8 mouse cellular contexts compared by ENCODE assay signal in genomic region chr16:94155041-94155653, GRCm38 (mm10).
DNase-seq lines count a peak whose midpoint lies in the region; ATAC-seq and TF ChIP-seq lines count a peak whose summit lies in the region.

No protein-coding gene starts in this region.

- H3K9me3 ChIP-seq in stomach, embryonic 16.5 days (replicated peaks; ENCODE audit: control insufficient read depth, low read length) = no peaks in the 10 kb centered on the region
- H3K9me3 ChIP-seq in stomach, postnatal 0 days (ENCODE audit: control insufficient read depth, low read length) = no peaks in the 10 kb centered on the region
- no peaks in the 10 kb centered on the region for H3K9me3 ChIP-seq in hindbrain, postnatal 0 days (ENCODE audit: low read length)
- H3K9me3 ChIP-seq in neural tube, embryonic 14.5 days (ENCODE audit: control insufficient read depth, low read length) = no peaks in the 10 kb centered on the region
- no peaks in the 10 kb centered on the region for H3K9me3 ChIP-seq in kidney, embryonic 15.5 days (replicated peaks)

- no peak for TF ChIP-seq CTCF in stomach, postnatal 0 days (IDR thresholded peaks at IDR 0.05; ENCODE audit: low read depth)
- TF ChIP-seq CTCF in hindbrain, postnatal 0 days (IDR thresholded peaks at IDR 0.05; ENCODE audit: low read depth) = no peak

- DNase-seq in frontal cortex, postnatal 14 days (ENCODE audit: low spot score in 2 of 2) = no peak
- DNase-seq in stomach, postnatal 0 days (ENCODE audit: low spot score) = no peak
- DNase-seq in hindbrain, postnatal 0 days (ENCODE audit: low spot score) = peak; percentile 68
- DNase-seq in adrenal gland, adult 2 months = no peak

- H3K4me2 ChIP-seq in stomach, embryonic 16.5 days (ENCODE audit: low read depth, low read length) = no peak overlapping the region
- no peak overlapping the region for H3K4me2 ChIP-seq in stomach, postnatal 0 days (replicated peaks; ENCODE audit: low read depth)
- H3K4me2 ChIP-seq in hindbrain, postnatal 0 days (ENCODE audit: low read depth, low read length) = 0 out of 2 replicates have a peak overlapping the region, but pooled peaks have one; percentile 13
- H3K4me2 ChIP-seq in neural tube, embryonic 14.5 days (ENCODE audit: low read depth, low read length) = no peak overlapping the region
- H3K4me2 ChIP-seq in kidney, embryonic 15.5 days = no peak overlapping the region

- no peak for TF ChIP-seq EP300 in stomach, postnatal 0 days (optimal IDR thresholded peaks at IDR 0.05)

- H3K4me3 ChIP-seq in stomach, embryonic 16.5 days (replicated peaks; ENCODE audit: low read length) = no peak overlapping the region
- H3K4me3 ChIP-seq in stomach, postnatal 0 days (ENCODE audit: low read depth, low read length) = no peak overlapping the region
- no peak overlapping the region for H3K4me3 ChIP-seq in hindbrain, postnatal 0 days (ENCODE audit: low read length)
- H3K4me3 ChIP-seq in neural tube, embryonic 14.5 days (ENCODE audit: low read depth, low read length) = no peak overlapping the region
- H3K4me3 ChIP-seq in kidney, embryonic 15.5 days (replicated peaks) = no peak overlapping the region

- peak; percentile 90 for ATAC-seq in frontal cortex, adult (ENCODE audit: low TSS enrichment)
- 0 out of 2 replicates have a peak, but pooled peaks have one; percentile 14 for ATAC-seq in stomach, embryonic 16.5 days (ENCODE audit: insufficient read depth, low FRiP score)
- no peak for ATAC-seq in stomach, postnatal 0 days (ENCODE audit: low FRiP score, low TSS enrichment)
- ATAC-seq in hindbrain, postnatal 0 days = peak; percentile 79
- ATAC-seq in neural tube, embryonic 14.5 days (ENCODE audit: low read depth) = peak; percentile 68; the same call in 1 of the 2 replicates
- ATAC-seq in kidney, embryonic 15.5 days (replicated peaks; ENCODE audit: low FRiP score) = no peak

- no peaks in the 10 kb centered on the region for H3K27me3 ChIP-seq in stomach, embryonic 16.5 days (ENCODE audit: control insufficient read depth, insufficient read depth, low read length)
- no peaks in the 10 kb centered on the region for H3K27me3 ChIP-seq in stomach, postnatal 0 days (ENCODE audit: control insufficient read depth, insufficient read depth, low read length)
- no peaks in the 10 kb centered on the region for H3K27me3 ChIP-seq in hindbrain, postnatal 0 days (ENCODE audit: insufficient read depth, low read length)
- no peaks in the 10 kb centered on the region for H3K27me3 ChIP-seq in neural tube, embryonic 14.5 days (ENCODE audit: control insufficient read depth, insufficient read depth, low read length)
- peaks cover 42% of the 10 kb centered on the region for H3K27me3 ChIP-seq in kidney, embryonic 15.5 days

- WGBS in stomach, embryonic 16.5 days = 52% methylated on average over 14 of the region's 14 CpGs
- 60% methylated on average over 13 of the region's 14 CpGs for WGBS in stomach, postnatal 0 days
- WGBS in hindbrain, postnatal 0 days = 21% methylated on average over 14 of the region's 14 CpGs
- 21% methylated on average over 14 of the region's 14 CpGs for WGBS in neural tube, embryonic 14.5 days
- 49% methylated on average over 14 of the region's 14 CpGs for WGBS in kidney, embryonic 15.5 days

- H3K4me1 ChIP-seq in stomach, embryonic 16.5 days (ENCODE audit: control insufficient read depth, insufficient read depth, low read length) = peaks cover 27% of the 10 kb centered on the region; the same call in 1 of the 2 replicates
- no peaks in the 10 kb centered on the region for H3K4me1 ChIP-seq in stomach, postnatal 0 days (replicated peaks; ENCODE audit: control insufficient read depth, insufficient read depth)
- peaks cover 11% of the 10 kb centered on the region for H3K4me1 ChIP-seq in hindbrain, postnatal 0 days (ENCODE audit: insufficient read depth, low read length)
- H3K4me1 ChIP-seq in neural tube, embryonic 14.5 days (ENCODE audit: control insufficient read depth, insufficient read depth, low read length) = peaks cover 15% of the 10 kb centered on the region
- peaks cover 26% of the 10 kb centered on the region for H3K4me1 ChIP-seq in kidney, embryonic 15.5 days

- no peak overlapping the region for H3K9ac ChIP-seq in stomach, embryonic 16.5 days (ENCODE audit: low read length)
- H3K9ac ChIP-seq in stomach, postnatal 0 days (ENCODE audit: low read length) = no peak overlapping the region
- no peak overlapping the region for H3K9ac ChIP-seq in hindbrain, postnatal 0 days (replicated peaks; ENCODE audit: low read length)
- no peak overlapping the region for H3K9ac ChIP-seq in neural tube, embryonic 14.5 days (replicated peaks; ENCODE audit: low read depth, low read length)
- H3K9ac ChIP-seq in kidney, embryonic 15.5 days = no peak overlapping the region

- no peak overlapping the region for H3K27ac ChIP-seq in stomach, embryonic 16.5 days (ENCODE audit: low read length)
- H3K27ac ChIP-seq in stomach, postnatal 0 days (replicated peaks) = no peak overlapping the region
- H3K27ac ChIP-seq in hindbrain, postnatal 0 days = no peak overlapping the region
- H3K27ac ChIP-seq in neural tube, embryonic 14.5 days (ENCODE audit: low read depth, low read length) = no peak overlapping the region
- H3K27ac ChIP-seq in kidney, embryonic 15.5 days = no peak overlapping the region

- H3K36me3 ChIP-seq in stomach, embryonic 16.5 days (ENCODE audit: control insufficient read depth, insufficient read depth, low read length) = no peaks in the 10 kb centered on the region
- no peaks in the 10 kb centered on the region for H3K36me3 ChIP-seq in stomach, postnatal 0 days (ENCODE audit: control insufficient read depth, insufficient read depth, low read length)
- no peaks in the 10 kb centered on the region for H3K36me3 ChIP-seq in hindbrain, postnatal 0 days (ENCODE audit: insufficient read depth, low read length)
- no peaks in the 10 kb centered on the region for H3K36me3 ChIP-seq in neural tube, embryonic 14.5 days (ENCODE audit: control insufficient read depth, insufficient read depth, low read length)
- no peaks in the 10 kb centered on the region for H3K36me3 ChIP-seq in kidney, embryonic 15.5 days

Comparison
In these comparisons a context has a peak if more than half of its experiments do, and no peak if none do; other contexts are left out.
1. ATAC-seq: peak in frontal cortex, adult (single experiment), stomach, embryonic 16.5 days (single experiment), hindbrain, postnatal 0 days (single experiment) and neural tube, embryonic 14.5 days (single experiment); none in stomach, postnatal 0 days (single experiment) and kidney, embryonic 15.5 days (single experiment).